Mouse (Mus musculus) central nervous system, embryonic 11.5 days (tissue): ENCODE measurements around the gene Parg. TPM values are rescaled to one million over a fixed set of nuclear protein-coding genes. Genes with fewer than 3 reads are reported as not detected.

Experiments used
- polyA plus RNA-seq: library from polyadenylated mRNA; depleted of rRNA; stranded (reverse); fragments of >200 nt; gene quantifications from 2 replicates; pipeline ENCODE4 v1.2.3, GENCODE M21; 2012; rRNA removed

Gene Parg
- 25.8 and 30.6 TPM in 2 replicates for polyA plus RNA-seq

GRCm38 (mm10) chr14:32201791-32202451, at the start of gene Parg, which contains the start of gene Timm23:
Gene Parg, plus strand, starts transcription at chr14:32201949.
Gene Timm23, minus strand, starts transcription at chr14:32201898.

DNA sequence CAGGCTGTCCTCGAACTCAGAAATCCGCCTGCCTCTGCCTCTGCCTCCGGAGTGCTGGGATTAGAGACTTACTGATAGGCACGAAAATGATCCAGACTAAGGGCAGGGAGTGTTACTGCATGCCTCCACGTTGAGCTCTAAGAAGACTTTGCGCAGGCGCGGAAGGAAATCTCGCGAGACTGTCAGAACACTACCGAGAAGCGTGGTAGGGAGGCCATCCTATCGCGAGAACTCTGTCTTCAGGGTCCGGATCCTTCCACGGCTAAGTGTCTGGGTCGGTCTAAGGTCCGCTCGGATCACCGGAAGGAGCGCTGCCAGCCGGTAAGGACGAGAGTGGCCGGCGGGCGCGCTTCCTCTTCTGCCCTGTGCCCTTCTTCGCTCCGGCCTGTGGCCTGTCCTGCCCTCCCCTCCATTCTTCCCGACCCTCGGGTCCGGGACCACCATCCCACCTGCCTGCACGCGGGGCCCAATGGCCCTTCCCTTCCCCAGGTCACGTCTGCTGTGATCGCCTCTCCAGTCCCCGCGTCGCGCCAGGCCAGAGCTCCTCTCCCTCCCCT, 42.0 kb upstream of the Parg start, which contains the start of gene Ncoa4:
Gene Ncoa4, plus strand, starts transcription at position 176 of the 557 bp plus-strand sequence.

DNA sequence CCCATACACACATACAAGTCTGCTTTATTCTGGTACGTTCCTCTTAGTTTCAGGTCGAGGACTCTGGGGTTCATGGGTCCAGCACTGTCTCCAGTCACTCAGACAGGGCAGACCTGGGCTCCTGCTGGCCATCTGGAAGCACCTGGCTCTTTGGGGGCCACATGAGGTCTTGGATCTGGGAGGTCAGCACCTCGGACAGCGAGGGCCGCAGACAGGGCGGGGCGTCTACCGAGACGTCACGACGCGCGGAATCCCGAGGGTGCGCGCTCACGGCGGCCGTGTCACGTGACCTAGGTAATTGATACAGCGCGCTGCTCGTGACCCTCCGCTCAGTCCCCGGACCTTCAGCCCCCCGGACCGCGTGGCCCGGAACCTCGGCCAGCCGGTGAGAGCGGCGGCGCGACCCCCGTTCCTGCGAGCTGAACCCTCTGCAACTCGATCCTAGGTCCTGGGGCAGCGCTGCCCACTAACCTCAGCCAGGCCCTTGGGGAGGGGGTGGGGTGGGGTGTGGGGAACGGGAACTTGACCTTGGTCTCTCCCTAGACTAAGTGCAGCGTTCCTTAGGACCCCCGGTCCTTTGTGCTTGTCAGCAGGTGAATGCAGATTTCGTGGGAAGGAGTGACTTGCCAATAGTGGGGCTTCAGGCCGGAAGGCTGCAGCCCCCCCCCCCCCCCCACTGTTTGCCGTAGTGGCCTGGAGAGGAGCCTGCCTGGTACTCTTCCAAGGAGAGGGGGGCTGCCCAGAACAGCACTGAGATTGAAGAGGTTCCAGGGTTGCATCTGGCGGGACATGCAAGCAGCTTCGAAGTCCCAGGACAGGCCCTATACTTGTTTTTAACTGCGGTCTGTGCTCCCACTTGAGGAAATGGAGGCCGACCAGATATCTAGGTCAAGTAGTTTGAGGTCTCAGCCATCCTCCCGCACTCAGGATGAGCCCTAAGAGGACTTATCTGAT, 120.3 kb downstream of the Parg start, which contains the start of gene Ogdhl:
Gene Ogdhl, plus strand, starts transcription at position 288 of the 954 bp plus-strand sequence.

Other genes with a start within 250 kb of the Parg start
- 0.06 and 0.11 TPM in 2 replicates for gene Galnt15, start 173.0 kb upstream of the Parg start, polyA plus RNA-seq
- gene Oxnad1, start 116.6 kb upstream of the Parg start, polyA plus RNA-seq, result 21.9 and 26.7 TPM in 2 replicates
- 40.9 and 51.9 TPM in 2 replicates for gene Dph3, start 116.2 kb upstream of the Parg start, polyA plus RNA-seq
- gene Msmb, start 59.9 kb upstream of the Parg start, polyA plus RNA-seq, result not detected in 2 replicates
- 52.9 and 64.0 TPM in 2 replicates for gene Ncoa4, start 42.1 kb upstream of the Parg start, polyA plus RNA-seq
- gene Timm23, start 51 bp upstream of the Parg start, polyA plus RNA-seq, result 178 and 203 TPM in 2 replicates
- gene Ogdhl, start 120.1 kb downstream of the Parg start, polyA plus RNA-seq, result 13.4 and 17.0 TPM in 2 replicates
- 0.14 TPM in 1 of 2 replicates, not detected in the other for gene 1700024G13Rik, start 186.4 kb downstream of the Parg start, polyA plus RNA-seq